Mouse (Mus musculus): ENCODE results near the gene Asb3.
A peak's percentile ranks its signal among the peaks of the same experiment; 100 is the strongest.

The Asb3 gene

GRCm38 (mm10) chr11:30885171-30885871 lies at the start of gene Asb3, which contains the start of gene Gpr75:
Gene Asb3 (plus strand): TSS chr11:30885416.
Gene Gpr75 (plus strand): TSS chr11:30885358.
- DNase-seq (ENCODE audit: low spot score in 2 of 2) = peak; percentile 18 to 65

GRCm38 (mm10) chr11:30838793-30839192 lies 46.4 kb upstream of the Asb3 start:
- DNase-seq (ENCODE audit: low spot score in 2 of 2) = no peak

- DNase-seq (ENCODE audit: low spot score in 2 of 2) = no peak
Measured at GRCm38 (mm10) chr11:30844355-30844754, 40.9 kb upstream of the Asb3 start.

GRCm38 (mm10) chr11:30872425-30872824 lies 12.8 kb upstream of the Asb3 start:
- no peak for DNase-seq (ENCODE audit: low spot score in 2 of 2)

- no peak for DNase-seq (ENCODE audit: low spot score in 2 of 2)
Measured at GRCm38 (mm10) chr11:30888153-30888552, 2.9 kb downstream of the Asb3 start.

GRCm38 (mm10) chr11:30896201-30896600 lies 11.0 kb downstream of the Asb3 start:
- DNase-seq (ENCODE audit: low spot score in 2 of 2) = no peak

- no peak for DNase-seq (ENCODE audit: low spot score in 2 of 2)
Measured at GRCm38 (mm10) chr11:30899312-30899711, 14.1 kb downstream of the Asb3 start.

- no peak for DNase-seq (ENCODE audit: low spot score in 2 of 2)
Measured at GRCm38 (mm10) chr11:30912311-30912710, 27.1 kb downstream of the Asb3 start.

- DNase-seq (ENCODE audit: low spot score in 2 of 2) = no peak
Measured at GRCm38 (mm10) chr11:30920641-30921040, 35.4 kb downstream of the Asb3 start.

GRCm38 (mm10) chr11:30923283-30923682 lies 38.1 kb downstream of the Asb3 start:
- DNase-seq (ENCODE audit: low spot score in 2 of 2) = no peak

GRCm38 (mm10) chr11:30928079-30928478 lies 42.9 kb downstream of the Asb3 start:
- DNase-seq (ENCODE audit: low spot score in 2 of 2) = no peak

GRCm38 (mm10) chr11:30928498-30928897 lies 43.3 kb downstream of the Asb3 start:
- no peak for DNase-seq (ENCODE audit: low spot score in 2 of 2)

- DNase-seq (ENCODE audit: low spot score in 2 of 2) = no peak
Measured at GRCm38 (mm10) chr11:30943522-30943921, 58.3 kb downstream of the Asb3 start.

GRCm38 (mm10) chr11:30952829-30953228 lies 67.6 kb downstream of the Asb3 start:
- no peak for DNase-seq (ENCODE audit: low spot score in 2 of 2)

GRCm38 (mm10) chr11:30953469-30954154 lies 68.4 kb downstream of the Asb3 start:
- peak in 1 of 2 experiments; percentile 31 for DNase-seq (ENCODE audit: low spot score in 2 of 2)

- peak; percentile 75 to 86 for DNase-seq (ENCODE audit: low spot score in 2 of 2)
Measured at GRCm38 (mm10) chr11:30954279-30954725, 69.1 kb downstream of the Asb3 start, which contains the start of gene Erlec1. Gene Erlec1 (minus strand): TSS chr11:30954335.

GRCm38 (mm10) chr11:30985237-30985636 lies 100.0 kb downstream of the Asb3 start:
- no peak for DNase-seq (ENCODE audit: low spot score in 2 of 2)

- DNase-seq (ENCODE audit: low spot score in 2 of 2) = peak; percentile 73 to 88
Measured at GRCm38 (mm10) chr11:30985877-30986624, 100.8 kb downstream of the Asb3 start, which contains the start of gene Chac2. Gene Chac2 (minus strand): TSS chr11:30986350.

- DNase-seq (ENCODE audit: low spot score in 2 of 2) = no peak
Measured at GRCm38 (mm10) chr11:30986625-30987017, 101.4 kb downstream of the Asb3 start.

- no peak for DNase-seq (ENCODE audit: low spot score in 2 of 2)
Measured at GRCm38 (mm10) chr11:30996670-30997069, 111.5 kb downstream of the Asb3 start.

- DNase-seq (ENCODE audit: low spot score in 2 of 2) = no peak
Measured at GRCm38 (mm10) chr11:30998199-30998598, 113.0 kb downstream of the Asb3 start.

- DNase-seq (ENCODE audit: low spot score in 2 of 2) = no peak
Measured at GRCm38 (mm10) chr11:30998704-30999103, 113.5 kb downstream of the Asb3 start.
